Mouse (Mus musculus): ENCODE measurements at regions not wholly inside any gene's neighbourhood (a gene's known extent, or its start where the extent isn't known, plus 50 kb on each side); places are given as distances from the start of the nearest gene placed in this dataset.

- 87% methylated on average over 1 of the region's 1 CpGs for WGBS
- Histone ChIP-seq H3K27me3 (no peaks in the 10 kb centered on the region), H3K4me3 (no peak overlapping the region), H3K9ac (no peak overlapping the region), H3K36me3 (ENCODE audit: poor library complexity, severe bottlenecking) (no peaks in the 10 kb centered on the region), H3K27ac (no peak overlapping the region), H3K9me3 (replicated peaks) (no peaks in the 10 kb centered on the region), H3K4me2 (no peak overlapping the region), H3K4me1 (no peaks in the 10 kb centered on the region)
- no peak for ATAC-seq
Measured at GRCm38 (mm10) chr3:82781464-82781863, 94.8 kb downstream of the Rbm46 start.

DNA sequence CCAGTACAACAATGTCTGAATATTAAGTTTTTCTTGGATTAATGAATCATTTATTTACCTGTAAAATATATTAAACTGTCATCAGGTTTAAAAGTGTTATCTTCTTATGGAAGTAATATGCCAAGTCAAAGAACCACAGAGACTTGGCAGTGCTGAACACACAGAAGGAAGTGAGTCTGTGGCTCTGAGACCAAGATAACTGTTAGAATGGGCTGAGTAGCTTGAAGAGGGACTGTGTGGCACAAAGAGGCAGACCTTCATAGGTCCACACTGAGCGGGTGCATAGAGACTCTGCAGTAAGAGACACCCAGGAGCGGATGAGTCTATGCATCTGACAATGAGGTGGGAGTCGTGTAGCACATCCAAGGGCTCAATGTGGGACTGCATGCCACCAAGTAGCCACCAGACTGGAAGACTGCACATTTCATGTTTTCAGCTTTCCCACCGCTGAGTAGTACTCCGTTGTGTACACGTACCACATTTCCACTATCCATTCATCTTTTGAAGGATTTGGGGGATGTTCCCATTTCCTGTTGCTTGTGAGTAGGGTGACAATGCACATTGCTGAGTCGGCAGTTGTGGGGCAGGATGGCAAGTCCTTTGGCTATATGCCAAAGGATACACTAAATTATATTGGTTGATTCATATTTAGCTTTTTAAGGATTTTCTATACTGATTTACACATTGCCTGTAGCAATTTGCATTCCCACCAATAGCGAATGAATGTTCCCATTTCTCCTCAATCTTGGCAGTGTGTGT, 105.6 kb downstream of the Rbm46 start:
- no peak overlapping the region for H3K4me2 ChIP-seq
- ATAC-seq = no peak
- H3K9me3 ChIP-seq (replicated peaks) = no peaks in the 10 kb centered on the region
- no peaks in the 10 kb centered on the region for H3K4me1 ChIP-seq
- H3K9ac ChIP-seq = no peak overlapping the region
- no peaks in the 10 kb centered on the region for H3K27me3 ChIP-seq
- no peaks in the 10 kb centered on the region for H3K36me3 ChIP-seq (ENCODE audit: poor library complexity, severe bottlenecking)
- 96% methylated on average over 8 of the region's 8 CpGs for WGBS
- H3K4me3 ChIP-seq = no peak overlapping the region
- H3K27ac ChIP-seq = no peak overlapping the region

- no peak for ATAC-seq
- Histone ChIP-seq H3K4me3 (no peak overlapping the region), H3K4me2 (no peak overlapping the region), H3K9me3 (replicated peaks) (no peaks in the 10 kb centered on the region), H3K27ac (no peak overlapping the region), H3K27me3 (no peaks in the 10 kb centered on the region), H3K4me1 (no peaks in the 10 kb centered on the region), H3K9ac (no peak overlapping the region), H3K36me3 (ENCODE audit: poor library complexity, severe bottlenecking) (no peaks in the 10 kb centered on the region)
- 70% methylated on average over 5 of the region's 5 CpGs for WGBS
Measured at GRCm38 (mm10) chr3:82767484-82767883, 108.8 kb downstream of the Rbm46 start.

DNA sequence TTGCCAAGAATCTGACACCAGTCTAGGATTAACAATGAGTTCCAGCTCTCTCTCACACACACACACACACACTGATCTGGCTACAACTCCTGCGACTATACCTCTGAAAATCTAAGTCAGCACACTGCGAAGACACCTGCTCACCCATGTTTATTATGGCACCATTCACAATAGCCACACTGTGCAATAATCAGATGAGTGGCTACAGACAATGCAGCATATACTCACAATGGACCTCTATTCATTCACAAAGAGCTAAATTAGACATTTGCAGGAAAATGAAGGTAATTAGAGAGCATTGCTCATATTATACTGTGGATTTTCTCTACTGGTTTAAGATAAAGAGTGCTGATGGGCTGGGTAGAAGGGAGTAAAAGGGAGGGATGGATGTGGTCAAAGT, 116.3 kb downstream of the Rbm46 start:
- H3K4me2 ChIP-seq = no peak overlapping the region
- no peak overlapping the region for H3K4me3 ChIP-seq
- no peaks in the 10 kb centered on the region for H3K4me1 ChIP-seq
- ATAC-seq = no peak
- no peak overlapping the region for H3K27ac ChIP-seq
- no peaks in the 10 kb centered on the region for H3K36me3 ChIP-seq (ENCODE audit: poor library complexity, severe bottlenecking)
- H3K9ac ChIP-seq = no peak overlapping the region
- no peaks in the 10 kb centered on the region for H3K9me3 ChIP-seq (replicated peaks)
- WGBS = 39% methylated on average over 2 of the region's 2 CpGs
- H3K27me3 ChIP-seq = no peaks in the 10 kb centered on the region

DNA sequence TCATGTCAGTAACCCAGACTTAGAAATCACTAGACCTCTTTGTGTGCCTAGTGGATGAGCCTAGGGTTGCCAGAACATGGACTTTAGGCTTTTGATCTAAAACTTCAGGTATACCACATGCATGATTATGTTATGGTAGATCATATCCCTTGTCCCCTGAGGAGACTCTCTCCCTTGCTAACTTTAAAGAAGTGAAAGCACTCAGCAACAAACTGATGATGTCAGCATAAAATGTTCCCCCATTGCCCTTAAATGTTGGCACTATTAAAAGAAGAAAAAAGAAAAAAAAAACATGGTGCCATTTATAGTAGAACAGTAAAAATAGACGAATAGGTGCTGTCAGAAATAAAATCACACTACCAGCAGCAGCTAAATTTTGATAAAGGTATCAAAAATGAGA, 117.3 kb downstream of the Rbm46 start:
- Histone ChIP-seq H3K4me2 (no peak overlapping the region), H3K27ac (no peak overlapping the region), H3K9me3 (replicated peaks) (no peaks in the 10 kb centered on the region), H3K27me3 (no peaks in the 10 kb centered on the region), H3K9ac (no peak overlapping the region), H3K4me1 (no peaks in the 10 kb centered on the region), H3K4me3 (no peak overlapping the region), H3K36me3 (ENCODE audit: poor library complexity, severe bottlenecking) (no peaks in the 10 kb centered on the region)
- no peak for ATAC-seq
- 88% methylated on average over 1 of the region's 1 CpGs for WGBS

- Histone ChIP-seq H3K4me2 (no peak overlapping the region), H3K27me3 (no peaks in the 10 kb centered on the region), H3K9me3 (replicated peaks) (no peaks in the 10 kb centered on the region), H3K9ac (no peak overlapping the region), H3K27ac (no peak overlapping the region), H3K4me3 (no peak overlapping the region), H3K36me3 (ENCODE audit: poor library complexity, severe bottlenecking) (no peaks in the 10 kb centered on the region), H3K4me1 (no peaks in the 10 kb centered on the region)
- 30% methylated on average over 3 of the region's 3 CpGs for WGBS
- ATAC-seq = peak; percentile 50; the same call in 1 of the 2 replicates
Measured at GRCm38 (mm10) chr3:82725546-82725945, 150.7 kb downstream of the Rbm46 start.

DNA sequence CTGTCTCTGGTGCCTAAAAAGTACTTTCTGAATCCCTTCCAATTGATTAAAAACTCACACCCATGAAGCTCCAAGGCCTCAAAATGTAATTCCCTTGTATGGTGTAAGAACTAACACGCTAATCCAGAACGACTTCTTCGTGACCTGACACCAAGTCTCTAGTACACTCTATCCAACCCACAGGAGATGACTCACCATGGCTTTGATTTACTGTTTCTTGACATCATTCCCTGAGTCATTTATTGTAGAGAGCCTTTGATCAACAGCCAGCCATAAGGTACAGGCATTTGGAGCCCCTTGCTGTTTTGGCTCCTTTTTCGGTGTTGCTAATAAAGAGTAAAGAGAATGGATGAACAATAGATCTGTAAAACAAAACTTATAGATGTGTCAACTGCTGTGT, 159.7 kb upstream of the Npy2r start:
- Histone ChIP-seq H3K27ac (no peak overlapping the region), H3K4me1 (no peaks in the 10 kb centered on the region), H3K27me3 (no peaks in the 10 kb centered on the region), H3K36me3 (ENCODE audit: poor library complexity, severe bottlenecking) (no peaks in the 10 kb centered on the region), H3K9me3 (replicated peaks) (no peaks in the 10 kb centered on the region), H3K4me3 (no peak overlapping the region), H3K4me2 (no peak overlapping the region), H3K9ac (no peak overlapping the region)
- WGBS = 89% methylated on average over 4 of the region's 4 CpGs
- no peak for ATAC-seq

DNA sequence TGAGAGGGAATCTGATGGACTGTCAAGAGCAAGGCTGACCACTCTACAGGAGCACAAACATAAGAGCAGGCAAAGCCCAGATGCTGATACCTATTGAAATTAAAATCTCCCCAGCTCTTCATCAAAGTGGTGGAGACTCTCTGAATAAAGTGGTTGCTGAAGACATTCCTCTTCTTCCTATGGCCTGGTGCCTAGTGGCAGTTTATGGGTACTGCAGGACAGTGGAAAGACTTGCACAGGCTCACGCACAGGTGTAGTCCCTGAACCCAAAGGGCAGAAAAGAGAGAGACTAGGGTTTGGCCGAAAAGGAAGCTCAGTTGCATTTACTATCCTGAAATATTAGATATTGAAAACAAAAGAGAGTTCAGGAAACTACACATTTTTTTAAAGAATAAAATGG, 144.2 kb upstream of the Npy2r start:
- ATAC-seq = no peak
- WGBS = 94% methylated on average over 2 of the region's 2 CpGs

GRCm38 (mm10) chr3:82656159-82656874, 108.4 kb upstream of the Npy2r start:
- WGBS = 71% methylated on average over 8 of the region's 8 CpGs
- no peak overlapping the region for H3K9ac ChIP-seq
- no peaks in the 10 kb centered on the region for H3K27me3 ChIP-seq
- no peak overlapping the region for H3K27ac ChIP-seq
- 0 out of 2 replicates have a peak, but pooled peaks have one; percentile 39 for ATAC-seq
- H3K4me1 ChIP-seq = peaks cover 4% of the 10 kb centered on the region; the same call in 1 of the 2 replicates
- no peaks in the 10 kb centered on the region for H3K9me3 ChIP-seq (replicated peaks)
- no peaks in the 10 kb centered on the region for H3K36me3 ChIP-seq (ENCODE audit: poor library complexity, severe bottlenecking)
- H3K4me3 ChIP-seq = no peak overlapping the region
- no peak overlapping the region for H3K4me2 ChIP-seq

More for the DNA sequence above, 144.2 kb upstream of the Npy2r start:
- Histone ChIP-seq H3K27ac (no peak overlapping the region), H3K36me3 (ENCODE audit: poor library complexity, severe bottlenecking) (no peaks in the 10 kb centered on the region), H3K4me2 (no peak overlapping the region), H3K9ac (no peak overlapping the region), H3K4me1 (no peaks in the 10 kb centered on the region), H3K4me3 (no peak overlapping the region), H3K27me3 (no peaks in the 10 kb centered on the region), H3K9me3 (replicated peaks) (no peaks in the 10 kb centered on the region)

DNA sequence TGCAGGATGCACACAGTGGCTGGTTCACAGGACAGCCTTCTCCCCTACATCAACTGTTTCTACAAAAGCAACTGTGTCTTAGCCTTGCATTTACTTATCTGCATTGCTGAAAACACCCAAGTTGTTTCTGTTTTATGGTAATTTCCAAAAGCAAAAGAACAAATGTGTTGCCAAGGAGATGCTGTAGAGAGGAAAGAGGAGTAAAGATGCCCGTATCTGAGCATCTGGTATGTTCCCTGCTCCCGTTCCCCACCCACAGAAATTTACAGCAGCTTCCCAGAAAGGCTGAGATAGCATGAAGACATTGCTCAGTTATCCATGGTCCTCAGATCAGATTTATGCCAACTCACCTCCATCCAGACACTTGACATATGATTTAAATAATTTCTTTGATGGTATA, 104.5 kb upstream of the Npy2r start:
- Histone ChIP-seq H3K4me3 (no peak overlapping the region), H3K9me3 (replicated peaks) (no peaks in the 10 kb centered on the region), H3K9ac (no peak overlapping the region), H3K4me2 (no peak overlapping the region), H3K36me3 (ENCODE audit: poor library complexity, severe bottlenecking) (no peaks in the 10 kb centered on the region), H3K27ac (no peak overlapping the region), H3K4me1 (peaks cover 4% of the 10 kb centered on the region; the same call in 1 of the 2 replicates), H3K27me3 (no peaks in the 10 kb centered on the region)
- 0 out of 2 replicates have a peak, but pooled peaks have one; percentile 20 for ATAC-seq
- WGBS = 57% methylated on average over 2 of the region's 2 CpGs

- no peak for ATAC-seq
- Histone ChIP-seq H3K36me3 (ENCODE audit: poor library complexity, severe bottlenecking) (no peaks in the 10 kb centered on the region), H3K9ac (no peak overlapping the region), H3K4me2 (no peak overlapping the region), H3K4me1 (no peaks in the 10 kb centered on the region), H3K27me3 (no peaks in the 10 kb centered on the region), H3K9me3 (replicated peaks) (no peaks in the 10 kb centered on the region), H3K27ac (no peak overlapping the region), H3K4me3 (no peak overlapping the region)
- 88% methylated on average over 2 of the region's 2 CpGs for WGBS
Measured at GRCm38 (mm10) chr3:82640052-82640451, 92.2 kb upstream of the Npy2r start.

- WGBS = 43% methylated on average over 3 of the region's 3 CpGs
- H3K27ac ChIP-seq = no peak overlapping the region
- no peaks in the 10 kb centered on the region for H3K27me3 ChIP-seq
- no peak overlapping the region for H3K4me3 ChIP-seq
- H3K9ac ChIP-seq = no peak overlapping the region
- H3K9me3 ChIP-seq (replicated peaks) = no peaks in the 10 kb centered on the region
- peak; percentile 50; the same call in 1 of the 2 replicates for ATAC-seq
- no peaks in the 10 kb centered on the region for H3K36me3 ChIP-seq (ENCODE audit: poor library complexity, severe bottlenecking)
- H3K4me1 ChIP-seq = no peaks in the 10 kb centered on the region
- H3K4me2 ChIP-seq = no peak overlapping the region
Measured at GRCm38 (mm10) chr3:82636666-82637065, 88.8 kb upstream of the Npy2r start.

Data from forebrain, embryonic 13.5 days (tissue).